Mouse (Mus musculus) intestine, embryonic 15.5 days (tissue): ENCODE data around the gene Pde2a. TPM values are rescaled to one million over a fixed set of nuclear protein-coding genes. Genes with fewer than 3 reads are reported as not detected.
A peak's percentile ranks its signal among the peaks of the same experiment; 100 is the strongest.

ENCODE experiments used
- ATAC-seq: fragments of 200-750 bp; cut with Nextera tagmentation; 2 replicates; pipeline ENCODE4 v1.8.0; 2017; ENCODE audit warnings: moderate TSS enrichment, moderate library complexity
- H3K27ac ChIP-seq: fragments of 300-500 bp; sonication (generic); 2 replicates; pipeline ENCODE4 v1.5.1; 2015; ENCODE audit warnings: mild to moderate bottlenecking, inconsistent platforms
- H3K27me3 ChIP-seq: fragments of 300-500 bp; sonication (generic); replicated peaks from 2 replicates; pipeline ENCODE4 v1.6.1; 2015; ENCODE audit warnings: inconsistent platforms
- H3K36me3 ChIP-seq: fragments of 300-500 bp; sonication (generic); 2 replicates; pipeline ENCODE4 v1.6.1; 2015; ENCODE audit warnings: inconsistent platforms
- H3K4me1 ChIP-seq: fragments of 300-500 bp; sonication (generic); replicated peaks from 2 replicates; pipeline ENCODE4 v1.6.1; 2015; ENCODE audit warnings: inconsistent platforms
- H3K4me2 ChIP-seq: fragments of 300-500 bp; sonication (generic); replicated peaks from 2 replicates; pipeline ENCODE4 v1.6.1; 2015; ENCODE audit warnings: mild to moderate bottlenecking, inconsistent platforms
- H3K4me3 ChIP-seq: fragments of 300-500 bp; sonication (generic); replicated peaks from 2 replicates; pipeline ENCODE4 v1.5.1; 2015; ENCODE audit warnings: inconsistent platforms
- H3K9ac ChIP-seq: fragments of 300-500 bp; sonication (generic); 2 replicates; pipeline ENCODE4 v1.6.1; 2015; ENCODE audit warnings: inconsistent platforms
- H3K9me3 ChIP-seq: fragments of 300-500 bp; sonication (generic); 2 replicates; pipeline ENCODE4 v1.6.1; 2016; ENCODE audit warnings: inconsistent platforms
- WGBS: fragments of 180-500 bp; shearing (Covaris S2); methylation state at CpG from one replicate; pipeline ENCODE4 v1.1.7; 2015; 5-methylcytosine and 5-hydroxymethylcytosine counted together
- polyA plus RNA-seq: library from polyadenylated mRNA; unstranded; fragments of >200 nt; fragmentation: Nextera tagmentation; extraction: Ambion mirVana; gene quantifications from 2 replicates; pipeline ENCODE4 v1.2.1, GENCODE M21; 2015

The Pde2a gene
- polyA plus RNA-seq, 1 experiment from 2014 or later, result 16.6 TPM

DNA sequence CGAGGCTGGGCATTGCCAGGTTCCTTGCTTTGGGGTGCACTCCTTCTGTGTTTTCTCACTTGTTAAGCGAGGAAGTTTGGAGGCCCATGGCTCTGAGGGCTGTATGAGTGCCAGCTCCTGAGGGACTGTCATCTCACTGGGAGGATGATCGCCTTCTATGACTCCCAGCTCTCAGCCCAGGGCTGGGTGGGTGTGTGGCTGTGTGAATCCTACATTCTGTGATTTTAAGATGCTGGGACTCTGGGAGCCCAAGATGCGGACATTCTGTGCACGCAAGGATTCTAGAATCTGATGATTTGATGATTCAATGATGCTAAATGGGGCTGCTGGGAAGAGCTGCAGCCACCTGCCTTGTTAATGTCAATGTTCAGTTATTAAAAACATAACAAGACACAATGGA, 35.8 kb downstream of the Pde2a start:
- no peak overlapping the region for H3K4me2 ChIP-seq
- H3K4me1 ChIP-seq, result peaks cover 20% of the 10 kb centered on the region; the same call in 1 of the 2 replicates
- 76% methylated on average over 5 of the region's 5 CpGs for WGBS
- ATAC-seq, result no peak
- no peaks in the 10 kb centered on the region for H3K36me3 ChIP-seq
- no peak overlapping the region for H3K27ac ChIP-seq
- peaks cover 8% of the 10 kb centered on the region for H3K27me3 ChIP-seq
- H3K4me3 ChIP-seq, result no peak overlapping the region
- H3K9me3 ChIP-seq, result no peaks in the 10 kb centered on the region
- H3K9ac ChIP-seq, result no peak overlapping the region

DNA sequence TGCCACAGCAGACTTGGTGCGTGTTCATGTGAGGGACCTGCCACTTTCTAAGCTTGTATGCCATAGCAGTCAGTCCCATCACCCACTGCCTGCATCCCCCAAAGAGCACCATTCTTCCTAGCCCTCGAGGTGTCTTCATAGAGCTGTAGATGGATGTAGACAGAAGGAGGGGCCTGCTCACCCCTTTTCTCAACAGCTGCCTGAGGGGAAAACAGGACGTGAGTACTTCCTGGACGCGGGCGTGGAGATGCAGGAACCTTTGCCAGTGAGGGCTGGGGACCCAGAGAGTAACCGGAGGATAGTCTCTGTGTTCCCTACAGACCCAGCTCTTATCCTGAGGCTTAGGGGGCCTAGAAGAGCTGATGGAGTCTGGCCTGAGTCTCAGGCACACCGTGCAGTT, 36.3 kb downstream of the Pde2a start:
- 55% methylated on average over 8 of the region's 8 CpGs for WGBS
- H3K4me3 ChIP-seq, result no peak overlapping the region
- no peak overlapping the region for H3K4me2 ChIP-seq
- peaks cover 25% of the 10 kb centered on the region; the same call in 1 of the 2 replicates for H3K4me1 ChIP-seq
- H3K36me3 ChIP-seq, result no peaks in the 10 kb centered on the region
- no peak for ATAC-seq
- H3K9ac ChIP-seq, result no peak overlapping the region
- no peaks in the 10 kb centered on the region for H3K9me3 ChIP-seq
- peaks cover 3% of the 10 kb centered on the region for H3K27me3 ChIP-seq
- no peak overlapping the region for H3K27ac ChIP-seq

DNA sequence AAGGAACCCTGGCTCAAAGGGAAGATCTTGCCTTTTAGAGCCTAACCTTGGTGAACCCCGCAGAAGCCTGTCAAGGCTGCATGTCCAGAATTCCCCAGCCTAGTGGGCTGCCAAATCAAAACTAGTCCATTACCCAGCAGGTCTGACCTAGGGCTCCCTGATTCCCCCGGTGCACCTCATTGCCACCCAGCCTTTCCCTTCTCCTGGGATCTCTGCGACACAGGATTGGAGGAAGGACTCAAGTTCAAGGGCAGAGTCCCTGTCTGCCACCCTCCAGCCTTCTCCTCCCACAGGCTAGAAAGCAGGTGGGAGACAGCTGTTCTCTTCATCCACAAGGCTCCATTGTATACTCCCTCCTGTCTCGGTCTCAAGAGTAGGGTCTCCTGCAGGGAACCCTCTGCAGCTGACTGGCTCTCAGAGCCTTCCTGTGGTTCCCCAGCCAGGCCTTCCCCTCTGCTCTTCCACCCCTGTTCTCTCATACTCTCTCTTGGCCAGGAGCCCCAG, 36.8 kb downstream of the Pde2a start:
- no peak overlapping the region for H3K4me2 ChIP-seq
- no peak for ATAC-seq
- peaks cover 26% of the 10 kb centered on the region; the same call in 1 of the 2 replicates for H3K4me1 ChIP-seq
- no peaks in the 10 kb centered on the region for H3K9me3 ChIP-seq
- no peak overlapping the region for H3K27ac ChIP-seq
- H3K9ac ChIP-seq, result no peak overlapping the region
- H3K36me3 ChIP-seq, result no peaks in the 10 kb centered on the region
- no peak overlapping the region for H3K4me3 ChIP-seq
- H3K27me3 ChIP-seq, result no peaks in the 10 kb centered on the region
- WGBS, result 61% methylated on average over 4 of the region's 4 CpGs

DNA sequence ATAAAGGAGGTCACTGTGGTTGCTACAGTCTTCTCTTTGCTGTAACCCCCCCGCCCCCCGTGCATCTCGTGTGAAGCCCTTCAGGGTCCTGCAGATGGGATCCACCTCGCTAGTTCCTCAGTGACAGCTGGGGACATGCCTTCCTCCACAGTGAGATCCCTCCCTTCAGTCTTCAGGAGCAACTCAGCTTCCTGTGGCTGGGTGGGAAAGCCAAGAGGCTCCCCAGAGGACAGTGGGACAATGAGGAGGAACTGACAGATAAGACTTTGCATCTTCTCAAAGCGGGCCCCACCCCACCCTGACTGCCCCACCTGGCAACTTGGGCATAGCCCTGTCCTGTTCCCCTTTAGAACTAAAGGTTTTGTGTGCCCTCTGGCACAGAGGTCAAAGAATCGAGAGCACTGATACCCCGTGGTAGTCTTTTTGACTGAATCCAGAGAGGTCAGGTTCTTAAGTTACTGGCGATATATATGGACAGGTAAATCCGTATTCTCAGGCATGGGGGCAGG, 37.9 kb downstream of the Pde2a start:
- Histone ChIP-seq H3K27ac (no peak overlapping the region), H3K36me3 (no peaks in the 10 kb centered on the region), H3K4me1 (peaks cover 26% of the 10 kb centered on the region; the same call in 1 of the 2 replicates), H3K9ac (no peak overlapping the region), H3K4me2 (no peak overlapping the region), H3K27me3 (no peaks in the 10 kb centered on the region), H3K9me3 (no peaks in the 10 kb centered on the region), H3K4me3 (no peak overlapping the region)
- no peak for ATAC-seq
- 72% methylated on average over 9 of the region's 9 CpGs for WGBS

DNA sequence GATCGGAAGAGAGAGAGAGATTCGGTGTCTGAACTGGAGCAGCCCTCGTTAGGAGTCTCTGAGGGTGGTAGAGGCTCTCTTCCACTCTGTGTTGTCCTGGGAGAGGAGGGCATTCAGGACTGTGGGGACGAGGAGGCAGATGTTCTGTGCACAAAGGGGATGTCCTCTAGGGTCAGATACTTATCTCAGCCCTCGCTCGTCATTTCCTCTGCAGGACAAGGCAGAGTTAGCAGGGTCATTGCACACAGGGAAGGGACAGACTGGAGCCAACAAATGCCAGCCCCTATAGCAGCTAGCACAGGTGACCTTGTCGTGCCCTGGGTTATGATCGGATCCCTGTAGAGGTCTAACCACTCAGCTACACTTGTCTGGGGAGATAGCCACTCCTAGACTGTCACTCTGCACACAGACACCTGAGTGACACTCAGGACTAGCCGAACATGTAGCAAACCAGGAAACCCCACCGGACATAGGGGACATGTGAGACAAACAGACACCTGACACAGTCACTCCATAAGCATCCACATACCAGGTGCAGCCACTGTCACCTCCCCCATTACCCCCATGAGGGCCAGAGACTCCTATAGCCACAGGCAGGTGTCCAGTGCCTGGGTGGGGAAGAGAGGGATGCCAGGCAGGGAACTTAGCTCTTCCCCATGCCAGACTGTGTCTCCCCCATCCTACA, 38.6 kb downstream of the Pde2a start:
- H3K4me1 ChIP-seq, result peaks cover 30% of the 10 kb centered on the region
- ATAC-seq, result no peak
- no peak overlapping the region for H3K27ac ChIP-seq
- WGBS, result 60% methylated on average over 10 of the region's 10 CpGs
- H3K4me3 ChIP-seq, result no peak overlapping the region
- H3K36me3 ChIP-seq, result no peaks in the 10 kb centered on the region
- no peaks in the 10 kb centered on the region for H3K27me3 ChIP-seq
- H3K4me2 ChIP-seq, result no peak overlapping the region
- H3K9me3 ChIP-seq, result no peaks in the 10 kb centered on the region
- H3K9ac ChIP-seq, result no peak overlapping the region

DNA sequence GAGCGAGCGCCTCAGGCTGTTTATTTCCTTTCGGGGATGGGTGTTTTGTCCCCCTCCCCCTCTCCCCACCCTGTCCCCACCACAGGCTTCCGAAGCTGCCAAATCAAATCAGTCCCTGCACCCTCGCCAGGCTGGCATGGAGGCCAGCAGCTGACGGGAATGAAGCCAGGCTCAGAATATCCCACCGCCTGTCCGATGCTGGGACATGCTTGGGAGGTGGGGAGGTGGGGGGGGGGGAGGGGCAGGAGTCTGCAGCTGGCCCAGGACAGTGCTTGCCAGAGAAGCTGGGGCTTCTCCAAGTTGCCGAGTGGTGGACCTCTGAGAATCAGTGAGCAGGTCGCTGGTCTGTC, 39.1 kb downstream of the Pde2a start:
- no peaks in the 10 kb centered on the region for H3K36me3 ChIP-seq
- 34% methylated on average over 10 of the region's 10 CpGs for WGBS

DNA sequence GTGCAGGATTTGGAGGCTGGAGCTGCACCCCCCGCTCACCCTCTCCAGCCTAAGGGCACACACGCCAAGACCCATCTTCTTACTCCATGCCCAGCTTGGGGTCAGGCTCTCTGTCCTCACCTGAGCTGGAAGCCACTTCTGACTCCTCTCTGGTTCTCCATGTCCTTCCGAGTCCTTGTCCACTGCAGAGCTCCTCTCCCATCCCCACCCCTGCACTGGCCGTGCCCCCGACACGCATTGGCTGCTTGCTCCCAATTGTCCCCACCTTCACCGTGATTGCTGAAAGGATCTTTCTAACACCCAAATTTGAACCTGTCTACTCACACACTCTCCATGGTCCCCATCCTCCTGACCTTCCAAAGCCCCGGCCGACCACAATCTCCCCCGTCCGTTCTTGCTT, 40.1 kb downstream of the Pde2a start:
- no peak overlapping the region for H3K27ac ChIP-seq
- H3K9ac ChIP-seq, result no peak overlapping the region
- H3K4me3 ChIP-seq, result no peak overlapping the region
- H3K27me3 ChIP-seq, result no peaks in the 10 kb centered on the region
- no peak overlapping the region for H3K4me2 ChIP-seq
- 79% methylated on average over 11 of the region's 11 CpGs for WGBS
- H3K9me3 ChIP-seq, result no peaks in the 10 kb centered on the region
- peaks cover 37% of the 10 kb centered on the region for H3K4me1 ChIP-seq
- H3K36me3 ChIP-seq, result no peaks in the 10 kb centered on the region
- no peak for ATAC-seq

More for the DNA sequence above, 39.1 kb downstream of the Pde2a start:
- Histone ChIP-seq H3K27me3 (no peaks in the 10 kb centered on the region), H3K4me3 (no peak overlapping the region), H3K27ac (no peak overlapping the region), H3K9ac (no peak overlapping the region), H3K4me1 (peaks cover 35% of the 10 kb centered on the region), H3K4me2 (no peak overlapping the region), H3K9me3 (no peaks in the 10 kb centered on the region)
- ATAC-seq, result no peak; the same call in 1 of the 2 replicates

DNA sequence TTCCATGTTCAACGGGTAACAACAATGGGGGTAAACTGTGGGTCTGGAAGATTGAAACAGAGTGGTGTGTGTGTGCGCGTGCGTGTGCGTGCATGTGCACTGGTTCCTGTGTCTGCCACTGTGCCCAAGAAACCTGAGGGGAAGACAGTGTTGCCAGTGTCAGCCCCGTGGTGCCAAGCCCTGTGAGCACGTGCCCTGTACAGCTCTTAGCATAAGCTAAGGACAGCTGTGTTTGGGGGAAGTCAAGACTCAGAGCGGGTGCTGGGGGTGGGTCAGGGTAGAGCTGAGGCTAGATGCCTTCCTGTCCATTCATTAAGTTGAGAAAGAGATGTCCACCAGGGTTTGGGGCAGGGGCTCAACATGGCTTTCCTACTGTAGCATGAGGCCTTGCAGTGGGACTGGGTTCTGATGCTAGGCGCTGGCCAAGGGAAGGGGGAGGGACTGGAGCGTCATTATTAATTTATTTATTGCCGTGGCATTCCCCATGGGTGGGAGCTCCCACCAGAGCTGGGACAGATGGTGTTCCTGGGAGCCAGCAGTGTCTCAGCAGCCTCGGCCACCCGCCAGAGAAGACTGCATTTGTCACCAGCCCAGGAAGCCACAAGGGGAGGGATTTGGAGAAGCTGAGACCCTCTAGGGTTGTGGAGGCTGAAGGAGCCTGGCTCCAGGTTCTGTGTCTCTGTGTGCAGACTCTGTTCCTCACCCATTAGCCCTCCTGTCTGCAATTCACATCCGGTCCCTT, 41.0 kb downstream of the Pde2a start:
- Histone ChIP-seq H3K9me3 (no peaks in the 10 kb centered on the region), H3K36me3 (no peaks in the 10 kb centered on the region), H3K9ac (no peak overlapping the region), H3K4me3 (no peak overlapping the region), H3K4me2 (no peak overlapping the region), H3K4me1 (peaks cover 43% of the 10 kb centered on the region), H3K27ac (no peak overlapping the region), H3K27me3 (no peaks in the 10 kb centered on the region)
- no peak for ATAC-seq
- WGBS, result 67% methylated on average over 14 of the region's 14 CpGs

DNA sequence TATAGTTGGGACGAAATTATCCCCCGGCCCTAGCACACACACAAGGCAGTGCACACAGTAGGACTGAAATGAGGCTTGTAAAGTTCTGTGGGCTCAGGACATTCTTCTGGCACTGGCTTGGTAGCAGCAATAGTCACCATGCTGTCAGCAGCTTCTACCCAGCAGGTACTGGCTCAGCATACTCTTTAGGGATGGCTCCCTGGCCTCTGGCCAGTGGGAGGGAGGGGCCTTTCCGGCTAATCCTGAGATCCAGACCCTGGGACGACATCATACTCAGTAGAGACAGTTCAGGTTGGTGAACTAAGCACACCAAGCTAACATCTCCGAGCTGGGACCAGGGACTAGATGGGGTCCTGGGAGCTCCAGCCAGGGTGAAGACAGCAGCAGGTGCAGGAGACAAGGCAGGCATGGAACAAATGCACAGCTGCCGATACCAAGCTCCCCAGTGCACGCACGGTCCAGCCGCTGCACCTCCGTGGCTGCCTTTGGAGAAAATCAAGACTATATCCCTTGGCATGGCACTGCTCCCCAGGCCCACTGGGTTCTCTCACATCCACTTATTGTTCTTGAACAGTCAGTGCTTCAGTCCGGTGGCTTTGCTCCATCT, 42.3 kb downstream of the Pde2a start:
- Histone ChIP-seq H3K4me2 (no peak overlapping the region), H3K27me3 (no peaks in the 10 kb centered on the region), H3K4me3 (no peak overlapping the region), H3K27ac (no peak overlapping the region), H3K4me1 (peaks cover 34% of the 10 kb centered on the region), H3K9me3 (no peaks in the 10 kb centered on the region), H3K9ac (no peak overlapping the region), H3K36me3 (no peaks in the 10 kb centered on the region)
- ATAC-seq, result no peak
- WGBS, result 79% methylated on average over 11 of the region's 11 CpGs

DNA sequence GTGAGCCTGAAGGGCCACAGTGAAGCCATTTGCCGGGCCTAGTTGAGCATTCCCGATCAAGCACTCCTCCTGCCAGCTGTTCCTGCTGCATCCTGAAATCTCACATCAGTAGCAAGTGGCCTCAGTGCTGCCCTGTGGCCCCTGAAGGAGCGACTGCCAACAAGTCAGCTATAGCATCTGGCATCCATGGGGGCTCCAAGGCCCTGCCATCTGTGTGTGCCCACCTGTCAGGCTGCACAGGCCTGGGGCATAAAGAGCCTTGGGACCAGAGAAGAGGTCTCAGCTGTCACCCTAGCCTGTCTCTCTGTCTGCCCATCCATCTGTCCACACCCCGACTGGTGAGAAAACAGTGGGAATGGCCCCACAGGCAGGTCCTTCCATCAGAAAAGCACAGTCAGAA, 43.4 kb downstream of the Pde2a start:
- Histone ChIP-seq H3K4me1 (peaks cover 30% of the 10 kb centered on the region), H3K9ac (no peak overlapping the region), H3K4me2 (no peak overlapping the region), H3K4me3 (no peak overlapping the region), H3K27ac (no peak overlapping the region), H3K27me3 (no peaks in the 10 kb centered on the region), H3K36me3 (no peaks in the 10 kb centered on the region), H3K9me3 (no peaks in the 10 kb centered on the region)
- no peak for ATAC-seq
- 70% methylated on average over 4 of the region's 4 CpGs for WGBS

DNA sequence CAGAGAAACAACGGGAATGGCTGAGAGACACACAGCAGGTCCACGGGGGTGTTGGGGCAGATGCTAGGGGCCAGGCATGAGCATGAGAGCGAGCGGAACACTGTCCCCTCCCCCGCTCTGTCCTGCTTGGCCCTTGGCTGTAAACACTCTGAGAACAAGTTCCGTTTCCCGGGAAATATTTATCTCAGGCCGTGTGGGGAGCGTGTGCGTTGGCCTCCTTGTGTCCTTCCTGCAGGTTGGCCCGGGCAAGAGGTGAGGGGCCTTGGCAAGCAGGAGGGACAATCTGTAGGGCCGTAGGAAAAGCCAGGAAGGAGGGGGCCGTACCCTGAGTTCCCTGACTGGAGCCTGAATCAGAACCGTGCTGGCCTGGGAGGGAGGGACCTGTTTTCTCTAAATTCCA, 43.9 kb downstream of the Pde2a start:
- Histone ChIP-seq H3K4me3 (no peak overlapping the region), H3K4me1 (peaks cover 27% of the 10 kb centered on the region), H3K9ac (no peak overlapping the region), H3K36me3 (no peaks in the 10 kb centered on the region), H3K4me2 (peak overlapping the region; percentile 3; the same call in 1 of the 2 replicates), H3K27me3 (no peaks in the 10 kb centered on the region), H3K9me3 (no peaks in the 10 kb centered on the region), H3K27ac (no peak overlapping the region)
- 10% methylated on average over 14 of the region's 14 CpGs for WGBS
- peak; percentile 23; the same call in 1 of the 2 replicates for ATAC-seq

DNA sequence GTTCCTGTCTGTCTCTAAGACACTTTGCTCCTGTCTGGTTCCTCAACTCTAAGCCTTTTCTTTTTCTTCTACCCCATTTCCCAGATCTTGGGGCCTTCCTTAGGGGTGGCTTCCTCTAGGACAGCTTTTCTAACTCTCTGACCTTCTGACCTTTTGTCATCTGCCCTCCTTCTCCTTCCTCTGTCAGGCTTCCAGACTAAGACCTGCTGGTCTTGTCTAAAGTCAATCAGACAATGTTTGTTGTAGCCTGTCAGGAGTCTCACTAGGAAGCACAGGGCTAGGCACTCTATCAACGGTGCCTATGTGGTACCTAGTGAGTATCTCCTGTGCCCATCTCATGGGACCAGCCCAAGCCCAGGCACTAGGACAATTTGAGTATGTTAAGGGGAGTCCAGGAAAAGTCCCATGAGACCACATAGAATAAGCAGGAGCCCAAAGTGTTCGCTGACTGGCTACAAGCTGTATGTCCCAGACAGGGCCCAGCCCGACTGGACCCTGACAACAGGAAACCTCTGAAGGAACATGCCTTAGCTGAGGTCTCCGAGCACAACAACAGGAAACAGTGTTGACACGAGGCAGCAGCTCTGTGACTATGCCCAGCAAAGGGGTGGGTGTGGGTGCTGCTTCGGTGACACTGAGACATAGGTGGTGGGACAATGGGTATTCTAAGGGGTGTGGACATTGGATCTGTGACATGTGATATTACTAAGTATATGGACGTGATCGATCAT, 44.5 kb downstream of the Pde2a start:
- H3K4me1 ChIP-seq, result peaks cover 25% of the 10 kb centered on the region
- H3K4me2 ChIP-seq, result 0 out of 2 replicates have a peak overlapping the region, but pooled peaks have one; percentile 3
- no peak for ATAC-seq
- H3K9me3 ChIP-seq, result no peaks in the 10 kb centered on the region
- H3K9ac ChIP-seq, result no peak overlapping the region
- no peaks in the 10 kb centered on the region for H3K36me3 ChIP-seq
- H3K4me3 ChIP-seq, result no peak overlapping the region
- no peak overlapping the region for H3K27ac ChIP-seq
- WGBS, result 75% methylated on average over 8 of the region's 8 CpGs
- no peaks in the 10 kb centered on the region for H3K27me3 ChIP-seq
